Mouse (Mus musculus): ENCODE measurements around the gene Arhgap32.

DNA sequence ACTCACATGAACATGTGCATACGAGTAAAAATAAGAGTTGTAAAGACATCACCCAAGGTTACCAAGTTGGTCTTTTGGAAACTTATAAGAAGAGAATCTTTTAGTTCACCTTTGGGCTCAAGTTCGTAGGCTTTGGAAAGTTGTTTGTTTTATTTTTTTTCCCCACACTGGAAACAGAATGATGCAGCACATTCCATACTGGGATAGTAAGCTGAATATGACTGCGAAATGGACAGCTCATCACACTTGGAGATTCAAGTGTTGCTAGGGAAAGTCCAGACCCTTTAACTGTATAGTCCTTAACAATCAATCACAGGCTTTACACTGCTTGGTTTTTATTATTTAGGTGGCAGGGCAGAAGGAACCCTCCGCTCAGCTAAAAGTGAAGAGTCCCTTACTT, 137.8 kb downstream of the Arhgap32 start:
- TF ChIP-seq CTCF (IDR thresholded peaks at IDR 0.05; ENCODE audit: insufficient read depth, low read depth, low read length) = no peak
- no peak for TF ChIP-seq POLR2A (IDR thresholded peaks at IDR 0.05; ENCODE audit: insufficient read depth, low read depth, low read length)
